Mouse (Mus musculus) brain, adult 10 weeks (tissue): ENCODE results near the gene Ddx52. TPM values are rescaled to one million over a fixed set of nuclear protein-coding genes. Genes with fewer than 3 reads are reported as not detected.

Source experiments
- polyA plus RNA-seq: library from polyadenylated mRNA; stranded (reverse); fragments of 350-450 nt; fragmentation: Illumina TruSeq; extraction: RNeasy Lipid Tissue Mini Kit (QIAGEN cat#74804); gene quantifications from one replicate; pipeline ENCODE4 v1.2.3, GENCODE M21; 2015; ENCODE audit warnings: low read depth, low replicate concordance

Ddx52 gene
- 16.6 TPM for polyA plus RNA-seq

GRCm38 (mm10) chr11:83941950-83942840 lies at the start of gene Ddx52:
Gene Ddx52, plus strand, starts transcription at chr11:83942062.

GRCm38 (mm10) chr11:83963991-83964921 lies 22.4 kb downstream of the Ddx52 start, which contains the start of gene Synrg:
Gene Synrg, plus strand, starts transcription at chr11:83964428.

Other genes with a start within 250 kb of the Ddx52 start
- 1.2 TPM for gene Wfdc17, start 238.1 kb upstream of the Ddx52 start, polyA plus RNA-seq
- 6.4 TPM for gene Wfdc18, start 233.0 kb upstream of the Ddx52 start, polyA plus RNA-seq
- not detected for gene Wfdc21, start 195.1 kb upstream of the Ddx52 start, polyA plus RNA-seq
- gene Heatr6, start 188.4 kb upstream of the Ddx52 start, polyA plus RNA-seq, result 9.1 TPM
- gene Hnf1b, start 92.0 kb upstream of the Ddx52 start, polyA plus RNA-seq, result 0.89 TPM
- gene Synrg, start 22.4 kb downstream of the Ddx52 start, polyA plus RNA-seq, result 28.8 TPM
- 121 TPM for gene Dusp14, start 127.2 kb downstream of the Ddx52 start, polyA plus RNA-seq
- gene Tada2a, start 187.5 kb downstream of the Ddx52 start, polyA plus RNA-seq, result 28.4 TPM
- gene Acaca, start 187.6 kb downstream of the Ddx52 start, polyA plus RNA-seq, result 32.9 TPM
- not detected for gene Gm11437, start 225.4 kb downstream of the Ddx52 start, polyA plus RNA-seq